9 mouse cellular contexts compared by ENCODE assay signal in the genomic region with DNA sequence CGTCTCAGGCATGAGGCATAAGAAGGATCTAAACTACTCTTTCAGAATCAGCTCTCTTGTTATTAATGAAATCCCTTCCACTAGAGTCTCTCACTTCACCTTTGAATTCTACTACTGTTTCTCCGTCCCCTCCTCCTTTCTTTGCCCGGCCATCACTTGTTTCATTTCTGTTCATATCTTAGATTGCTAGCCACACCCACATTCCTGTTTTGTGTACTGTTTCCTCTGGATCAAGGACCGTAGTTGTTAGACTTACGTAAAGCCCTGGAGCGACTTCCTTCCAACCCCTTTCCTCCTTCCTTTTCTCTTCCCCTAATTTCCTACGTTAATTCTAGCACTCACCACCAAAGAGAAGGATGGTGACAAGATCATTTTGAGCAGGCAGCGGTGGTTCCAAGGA. TPM values are rescaled to one million over a fixed set of nuclear protein-coding genes. Genes with fewer than 3 reads are reported as not detected.
DNase-seq lines count a peak whose midpoint lies in the region; ATAC-seq and TF ChIP-seq lines count a peak whose summit lies in the region.
"Had no signal": no experiment of that assay in that cellular context is flagged by ENCODE, and none has a peak within 500 bp of the region (broad histone marks: within the 10 kb centered on the region; RNA-seq: fewer than 3 reads in every experiment).

No protein-coding gene starts in this region.

- peak overlapping the region; percentile 80 for H3K9ac ChIP-seq in heart, embryonic 11.5 days (ENCODE audit: low read depth, low read length)
- H3K9ac ChIP-seq in ES-E14 (ENCODE audit: insufficient read depth, low read depth, low read length, poor library complexity, severe bottlenecking) = peak overlapping the region; percentile 22; the same call in 1 of the 2 replicates
- no peak overlapping the region for H3K9ac ChIP-seq in hindbrain, embryonic 15.5 days
- no peak overlapping the region for H3K9ac ChIP-seq in liver, embryonic 16.5 days (ENCODE audit: low read depth, low read length)

- ATAC-seq in heart, embryonic 11.5 days (replicated peaks; ENCODE audit: insufficient number of reproducible peaks, low FRiP score, low TSS enrichment) = no peak
- ATAC-seq in hindbrain, embryonic 15.5 days (ENCODE audit: low FRiP score, low read depth) = no peak
- ATAC-seq in liver, embryonic 16.5 days (ENCODE audit: low read depth) = no peak

- peaks cover 6% of the 10 kb centered on the region; the same call in 1 of the 2 replicates for H3K9me3 ChIP-seq in heart, embryonic 11.5 days (replicated peaks; ENCODE audit: control insufficient read depth, low read length)
- no peaks in the 10 kb centered on the region for H3K9me3 ChIP-seq in ES-E14 (ENCODE audit: control insufficient read depth, insufficient read depth, low read depth, low read length)
- no peaks in the 10 kb centered on the region for H3K9me3 ChIP-seq in hindbrain, embryonic 15.5 days
- H3K9me3 ChIP-seq in liver, embryonic 16.5 days (replicated peaks; ENCODE audit: control insufficient read depth, low read length) = no peaks in the 10 kb centered on the region; the same call in 1 of the 2 replicates

- H3K27me3 ChIP-seq in heart, embryonic 11.5 days (ENCODE audit: control insufficient read depth, insufficient read depth, low read length) = no peaks in the 10 kb centered on the region
- H3K27me3 ChIP-seq in hindbrain, embryonic 15.5 days = peaks cover 26% of the 10 kb centered on the region
- H3K27me3 ChIP-seq in liver, embryonic 16.5 days (ENCODE audit: control insufficient read depth, insufficient read depth, low read depth, low read length) = peaks cover 41% of the 10 kb centered on the region

- H3K27ac ChIP-seq in heart, embryonic 11.5 days (ENCODE audit: low read depth, low read length) = peak overlapping the region; percentile 80
- H3K27ac ChIP-seq in ES-E14 (ENCODE audit: insufficient read depth, low read depth, low read length, poor library complexity, severe bottlenecking) = peak overlapping the region; percentile 18; the same call in 1 of the 2 replicates
- no peak overlapping the region for H3K27ac ChIP-seq in hindbrain, embryonic 15.5 days (replicated peaks)
- H3K27ac ChIP-seq in liver, embryonic 16.5 days (ENCODE audit: low read length) = no peak overlapping the region

- in situ Hi-C loops in ES-E14 (cut with MboI; ENCODE audit: low sequenced_read_pairs in 2 of 2, unreplicated experiment in 2 of 2) = no loop called here

- 12% methylated on average over 8 of the region's 8 CpGs for WGBS in heart, embryonic 11.5 days (ENCODE audit: insufficient replicate concordance)
- 63% methylated on average over 8 of the region's 8 CpGs for WGBS in hindbrain, embryonic 15.5 days
- WGBS in liver, embryonic 16.5 days (ENCODE audit: insufficient replicate concordance) = 19% methylated on average over 8 of the region's 8 CpGs

- peak overlapping the region; percentile 67 for H3K4me3 ChIP-seq in heart, embryonic 11.5 days (ENCODE audit: low read depth, low read length)
- peak overlapping the region; percentile 37 to 77; a peak in 3 of 4 replicates for H3K4me3 ChIP-seq in ES-E14 (ENCODE audit: insufficient read depth in 1 of 2, low read depth in 1 of 2, low read length in 2 of 2, poor library complexity in 1 of 2, severe bottlenecking in 1 of 2)
- H3K4me3 ChIP-seq in hindbrain, embryonic 15.5 days = peak overlapping the region; percentile 44; the same call in 1 of the 2 replicates
- H3K4me3 ChIP-seq in liver, embryonic 16.5 days (ENCODE audit: low read depth, low read length) = peak overlapping the region; percentile 51

- no peak for DNase-seq in heart, adult 9 months (ENCODE audit: low spot score in 2 of 2)
- DNase-seq in ES-E14 (ENCODE audit: low read depth, low spot score) = no peak
- DNase-seq in layer of hippocampus, postnatal 14 days (ENCODE audit: low spot score in 2 of 2) = no peak
- DNase-seq in left cerebral cortex, adult 8-10 months (ENCODE audit: low spot score in 2 of 2) = no peak
- no peak for DNase-seq in adrenal gland, postnatal 14 days
- DNase-seq: thymus, adult 2 months had no signal

- peak overlapping the region; percentile 80 for H3K4me2 ChIP-seq in heart, embryonic 11.5 days
- H3K4me2 ChIP-seq in hindbrain, embryonic 15.5 days = peak overlapping the region; percentile 64
- H3K4me2 ChIP-seq in liver, embryonic 16.5 days (ENCODE audit: low read depth, low read length) = peak overlapping the region; percentile 38

- H3K4me1 ChIP-seq in heart, embryonic 11.5 days (ENCODE audit: control insufficient read depth, insufficient read depth, low read length) = peaks cover 22% of the 10 kb centered on the region
- H3K4me1 ChIP-seq in ES-E14 (ENCODE audit: control insufficient read depth in 2 of 2, insufficient read depth in 2 of 2, low read length in 2 of 2, poor library complexity in 1 of 2) = peaks cover 7 to 20% of the 10 kb centered on the region in 2 experiments; a peak in 3 of 4 replicates
- H3K4me1 ChIP-seq in hindbrain, embryonic 15.5 days (replicated peaks) = peaks cover 14% of the 10 kb centered on the region
- H3K4me1 ChIP-seq in liver, embryonic 16.5 days (ENCODE audit: control insufficient read depth, low read depth, low read length) = peaks cover 13% of the 10 kb centered on the region

- H3K36me3 ChIP-seq in heart, embryonic 11.5 days (ENCODE audit: control insufficient read depth, insufficient read depth, low read length) = 0 out of 2 replicates have a peak, but pooled peaks cover 2% of the 10 kb centered on the region
- H3K36me3 ChIP-seq in ES-E14 (ENCODE audit: control insufficient read depth, insufficient read depth, low read length, poor library complexity, severe bottlenecking) = no peaks in the 10 kb centered on the region; the same call in 1 of the 2 replicates
- no peaks in the 10 kb centered on the region for H3K36me3 ChIP-seq in hindbrain, embryonic 15.5 days
- no peaks in the 10 kb centered on the region for H3K36me3 ChIP-seq in liver, embryonic 16.5 days (ENCODE audit: control insufficient read depth, insufficient read depth)

TF ChIP-seq in ES-E14, 5 proteins besides CTCF, POLR2A, EP300 and RAD21:
- TF ChIP-seq ZNF384 (IDR thresholded peaks at IDR 0.05; ENCODE audit: low read depth, low read length) (no peak), HCFC1 (IDR thresholded peaks at IDR 0.05; ENCODE audit: borderline replicate concordance, insufficient read depth, low read length) (no peak), ZC3H11A (IDR thresholded peaks at IDR 0.05; ENCODE audit: borderline replicate concordance, low read depth, low read length) (no peak), CHD2 (IDR thresholded peaks at IDR 0.05; ENCODE audit: low read depth, low read length) (no peak), MAFK (IDR thresholded peaks at IDR 0.05; ENCODE audit: insufficient read depth, low read depth, low read length) (no peak)

RNA-seq across cellular contexts. Expression of a gene that starts 1.7 kb away (rescaled TPM):
- 64.1 and 65.7 TPM in 2 replicates for polyA plus RNA-seq in heart, embryonic 11.5 days (2014; fragmentation: Nextera tagmentation; extraction: Ambion mirVana)
- total RNA-seq in ES-E14 (2012; rRNA removed) = 74.9 and 132 TPM in 2 replicates
- 14.1 and 14.2 TPM in 2 replicates for polyA plus RNA-seq in hindbrain, embryonic 15.5 days (2015; fragmentation: Nextera tagmentation; extraction: Ambion mirVana)
- 33.8 and 34.2 TPM in 2 replicates for polyA plus RNA-seq in liver, embryonic 16.5 days (2015; fragmentation: Nextera tagmentation; extraction: Ambion mirVana)
- 1 to 10 TPM; 6.9 to 7.7 TPM for total RNA-seq in layer of hippocampus, postnatal 14 days (2021)
- 10 to 100 TPM in 2 of 4 experiments, 1 to 10 TPM in 2; 7.7 to 10.3 (median 9.1) TPM for total RNA-seq in left cerebral cortex, adult 8-10 months (2022)
- 59.6 and 66.3 TPM in 2 replicates for total RNA-seq in adrenal gland, postnatal 14 days (2021)

RNA-seq across cellular contexts. Expression of a gene that starts 20.4 kb away (rescaled TPM):
- polyA plus RNA-seq in heart, embryonic 11.5 days (2014; fragmentation: Nextera tagmentation; extraction: Ambion mirVana) = 0.45 and 1.7 TPM in 2 replicates
- total RNA-seq in ES-E14 (2012; rRNA removed) = 6.2 and 11.2 TPM in 2 replicates
- 5.4 and 6.6 TPM in 2 replicates for polyA plus RNA-seq in hindbrain, embryonic 15.5 days (2015; fragmentation: Nextera tagmentation; extraction: Ambion mirVana)
- 4.6 and 5.3 TPM in 2 replicates for polyA plus RNA-seq in liver, embryonic 16.5 days (2015; fragmentation: Nextera tagmentation; extraction: Ambion mirVana)
- 1 to 10 TPM; 2.6 to 2.9 TPM for total RNA-seq in layer of hippocampus, postnatal 14 days (2021)
- 1 to 10 TPM; 1.5 to 3.2 (median 2.4) TPM for total RNA-seq in left cerebral cortex, adult 8-10 months (2022)
- total RNA-seq in adrenal gland, postnatal 14 days (2021) = 2.6 and 11.3 TPM in 2 replicates

RNA-seq across cellular contexts. Expression of a gene that starts 28.0 kb away (rescaled TPM):
- 53.3 and 68.2 TPM in 2 replicates for polyA plus RNA-seq in heart, embryonic 11.5 days (2014; fragmentation: Nextera tagmentation; extraction: Ambion mirVana)
- 151 and 164 TPM in 2 replicates for total RNA-seq in ES-E14 (2012; rRNA removed)
- polyA plus RNA-seq in hindbrain, embryonic 15.5 days (2015; fragmentation: Nextera tagmentation; extraction: Ambion mirVana) = 168 and 172 TPM in 2 replicates
- polyA plus RNA-seq in liver, embryonic 16.5 days (2015; fragmentation: Nextera tagmentation; extraction: Ambion mirVana) = 15.9 and 19.3 TPM in 2 replicates
- 100 to 1,000 TPM; 129 to 135 TPM for total RNA-seq in layer of hippocampus, postnatal 14 days (2021)
- 100 to 1,000 TPM in 1 of 4 experiments, 10 to 100 TPM in 3; 89.5 to 102 (median 96.9) TPM for total RNA-seq in left cerebral cortex, adult 8-10 months (2022)
- total RNA-seq in adrenal gland, postnatal 14 days (2021) = 49.6 and 69.1 TPM in 2 replicates

RNA-seq across cellular contexts. Expression of a gene that starts 50.3 kb away (rescaled TPM):
- 0.18 and 0.44 TPM in 2 replicates for polyA plus RNA-seq in heart, embryonic 11.5 days (2014; fragmentation: Nextera tagmentation; extraction: Ambion mirVana)
- 8.0 and 9.0 TPM in 2 replicates for total RNA-seq in ES-E14 (2012; rRNA removed)
- 0.60 and 0.87 TPM in 2 replicates for polyA plus RNA-seq in hindbrain, embryonic 15.5 days (2015; fragmentation: Nextera tagmentation; extraction: Ambion mirVana)
- polyA plus RNA-seq in liver, embryonic 16.5 days (2015; fragmentation: Nextera tagmentation; extraction: Ambion mirVana) = 5.3 and 5.8 TPM in 2 replicates
- 1 to 10 TPM; 2.1 to 2.4 TPM for total RNA-seq in layer of hippocampus, postnatal 14 days (2021)
- total RNA-seq in left cerebral cortex, adult 8-10 months (2022) = 1 to 10 TPM; 2.1 to 5.5 (median 3.0) TPM
- total RNA-seq in adrenal gland, postnatal 14 days (2021) = 3.4 and 13.3 TPM in 2 replicates

Comparison
In these comparisons a context has a peak if more than half of its experiments do, and no peak if none do; other contexts are left out.
1. H3K27ac ChIP-seq: peak in heart, embryonic 11.5 days (single experiment) and ES-E14 (single experiment); none in hindbrain, embryonic 15.5 days (single experiment) and liver, embryonic 16.5 days (single experiment).
2. H3K9ac ChIP-seq: peak in heart, embryonic 11.5 days (single experiment) and ES-E14 (single experiment); none in hindbrain, embryonic 15.5 days (single experiment) and liver, embryonic 16.5 days (single experiment).
3. Peak in every context shown above with its lines, with median percentiles within 50 percentile points of each other: H3K4me2 ChIP-seq and H3K4me3 ChIP-seq.